Mouse (Mus musculus) ES-E14 (cell line): Measurements from ENCODE around the gene Ppp2r5e. TPM values are rescaled to one million over a fixed set of nuclear protein-coding genes. Genes with fewer than 3 reads are reported as not detected.

Experiments used
- DNase-seq: peaks from one replicate; pipeline ENCODE4 v3.0.0-alpha.2; 2013; ENCODE audit warnings: low read depth, low spot score
- H3K27ac ChIP-seq: 2 replicates; pipeline ENCODE4 v1.5.1; 2012; ENCODE audit warnings: low read depth, mild to moderate bottlenecking, low read length, moderate library complexity, mixed read lengths; ENCODE audit not compliant: poor library complexity, insufficient read depth, severe bottlenecking
- H3K36me3 ChIP-seq: 2 replicates; pipeline ENCODE4 v1.6.1; 2012; ENCODE audit warnings: mild to moderate bottlenecking, low read length, moderate library complexity, mixed read lengths; ENCODE audit not compliant: control insufficient read depth, poor library complexity, insufficient read depth, severe bottlenecking
- H3K4me1 ChIP-seq, 2 experiments: fragments of 150-350 bp in 1 of 2; sonication (generic) in 1 of 2; 2 replicates each; pipeline ENCODE4 v1.6.1; 2012; ENCODE audit warnings: low read length in 2 of 2, mild to moderate bottlenecking in 1 of 2, mixed read lengths in 1 of 2; ENCODE audit not compliant: control insufficient read depth in 2 of 2, insufficient read depth in 2 of 2, poor library complexity in 1 of 2
- H3K4me3 ChIP-seq, 2 experiments: fragments of 150-350 bp in 1 of 2; sonication (generic) in 1 of 2; 2 replicates each; pipeline ENCODE4 v1.5.1; 2012; ENCODE audit warnings: low read length in 2 of 2, low read depth in 1 of 2, mild to moderate bottlenecking in 1 of 2, mixed read lengths in 1 of 2; ENCODE audit not compliant: insufficient read depth in 1 of 2, poor library complexity in 1 of 2, severe bottlenecking in 1 of 2
- H3K9ac ChIP-seq: 2 replicates; pipeline ENCODE4 v1.6.1; 2012; ENCODE audit warnings: low read depth, mild to moderate bottlenecking, low read length, mixed read lengths; ENCODE audit not compliant: poor library complexity, insufficient read depth, severe bottlenecking
- H3K9me3 ChIP-seq: fragments of 150-350 bp; sonication (generic); 2 replicates; pipeline ENCODE4 v1.6.1; 2012; ENCODE audit warnings: low read depth, mild to moderate bottlenecking, low read length; ENCODE audit not compliant: control insufficient read depth, insufficient read depth
- CHD2 ChIP-seq: IDR thresholded peaks from 2 replicates; pipeline ENCODE4 v1.6.1; 2014; ENCODE audit warnings: mild to moderate bottlenecking, low read depth, low read length, inconsistent platforms
- HCFC1 ChIP-seq: IDR thresholded peaks from 2 replicates; pipeline ENCODE4 v1.6.1; 2012; ENCODE audit warnings: low read length, inconsistent platforms, borderline replicate concordance; ENCODE audit not compliant: insufficient read depth
- MAFK ChIP-seq: IDR thresholded peaks from 2 replicates; pipeline ENCODE4 v1.6.1; 2014; ENCODE audit warnings: mild to moderate bottlenecking, low read depth, low read length, inconsistent platforms; ENCODE audit not compliant: insufficient read depth
- ZC3H11A ChIP-seq: IDR thresholded peaks from 2 replicates; pipeline ENCODE4 v1.6.1; 2012; ENCODE audit warnings: low read depth, mild to moderate bottlenecking, inconsistent platforms, low read length, borderline replicate concordance
- ZNF384 ChIP-seq: IDR thresholded peaks from 2 replicates; pipeline ENCODE4 v1.6.1; 2012; ENCODE audit warnings: low read depth, low read length, inconsistent platforms
- in situ Hi-C, 2 experiments: fragments of 600-800 bp; cut with MboI; formaldehyde crosslinking; loops; one replicate each; pipeline ENCODE4 v1.15.1; 2025; ENCODE audit warnings: low sequenced_read_pairs in 2 of 2, inconsistent platforms in 1 of 2; ENCODE audit not compliant: unreplicated experiment in 2 of 2
- total RNA-seq: library from RNA; depleted of rRNA; stranded (reverse); fragments of 300-350 nt; gene quantifications from 2 replicates; pipeline ENCODE4 v1.2.3, GENCODE M21; 2012

Ppp2r5e gene
- total RNA-seq, 1 experiment = 16.6 TPM

DNA sequence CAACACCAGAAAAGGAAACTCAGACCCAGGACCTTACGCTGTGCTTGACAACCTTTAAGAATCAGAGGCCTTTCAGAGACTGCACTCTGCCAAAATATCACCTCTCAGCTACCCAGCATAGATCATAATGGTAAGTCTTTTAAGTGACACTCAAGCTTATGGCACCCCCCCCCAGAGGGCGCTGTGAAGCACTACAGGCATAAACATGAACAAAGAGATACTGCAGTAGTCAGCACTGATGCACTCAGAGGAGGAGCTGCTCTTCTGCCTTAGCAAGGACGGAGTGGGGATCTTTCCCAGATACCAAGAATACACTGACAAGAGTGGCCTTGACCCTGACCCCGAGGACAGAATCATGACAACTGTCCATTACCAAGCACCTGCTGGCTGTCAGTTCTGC, 23.8 kb downstream of the Ppp2r5e start:
- no peaks in the 10 kb centered on the region for H3K36me3 ChIP-seq
- no peak overlapping the region for H3K27ac ChIP-seq
- no peak for DNase-seq
- H3K9me3 ChIP-seq = no peaks in the 10 kb centered on the region
- H3K4me3 ChIP-seq = no peak overlapping the region
- in situ Hi-C loops = no loop called here
- TF ChIP-seq HCFC1 = no peak
- no peak for TF ChIP-seq CHD2
- no peak for TF ChIP-seq ZC3H11A
- no peak for TF ChIP-seq MAFK
- H3K9ac ChIP-seq = no peak overlapping the region
- H3K4me1 ChIP-seq = no peaks in the 10 kb centered on the region; a peak in 1 of 4 replicates

DNA sequence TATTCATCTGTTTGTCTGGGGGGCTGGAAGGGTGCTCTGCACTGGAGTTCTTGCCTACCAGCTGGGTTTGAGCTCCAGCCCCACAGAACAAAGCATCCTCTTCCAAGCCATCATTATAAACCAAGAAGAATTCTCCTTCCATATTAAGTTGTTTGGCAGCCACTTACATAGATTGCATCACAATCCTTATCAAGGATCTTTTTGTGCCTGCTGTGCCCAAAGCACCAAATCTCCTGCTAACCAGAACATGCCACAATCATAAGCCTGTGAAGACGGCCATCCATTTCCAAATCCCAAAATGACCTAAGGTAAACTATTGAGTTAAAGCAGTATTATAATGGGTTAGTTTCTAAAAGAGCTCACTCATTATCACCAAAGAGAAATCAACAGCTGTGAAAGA, 25.9 kb downstream of the Ppp2r5e start:
- TF ChIP-seq MAFK = no peak
- TF ChIP-seq ZNF384 = no peak
- no peak for TF ChIP-seq CHD2
- TF ChIP-seq ZC3H11A = no peak
- no peak for TF ChIP-seq HCFC1
- no peaks in the 10 kb centered on the region for H3K4me1 ChIP-seq
- DNase-seq = no peak
- no peak overlapping the region for H3K27ac ChIP-seq
- no peak overlapping the region for H3K9ac ChIP-seq
- H3K4me3 ChIP-seq = no peak overlapping the region
- in situ Hi-C loops = no loop called here
- H3K9me3 ChIP-seq = no peaks in the 10 kb centered on the region
- no peaks in the 10 kb centered on the region for H3K36me3 ChIP-seq

DNA sequence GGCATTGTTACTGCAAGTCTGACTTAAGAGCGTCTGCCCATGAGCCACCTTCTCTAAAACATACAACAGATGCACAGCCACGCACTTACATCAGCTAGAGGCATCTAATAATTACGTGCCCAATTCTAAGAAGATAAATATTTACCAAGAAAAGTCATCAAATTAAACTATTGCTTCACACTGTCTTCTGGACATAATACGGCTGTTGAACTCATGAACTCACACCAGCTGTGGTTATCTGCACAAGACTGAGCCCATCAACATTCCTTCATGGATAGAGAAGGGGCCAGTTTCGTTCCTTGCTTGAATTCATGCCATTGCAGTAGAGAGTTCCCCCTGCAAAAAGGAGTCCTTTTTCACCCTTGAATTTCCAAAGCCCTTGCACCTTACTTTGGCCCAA, 28.3 kb downstream of the Ppp2r5e start:
- in situ Hi-C loops = no loop called here
- no peak overlapping the region for H3K4me3 ChIP-seq
- no peaks in the 10 kb centered on the region for H3K9me3 ChIP-seq
- H3K36me3 ChIP-seq = no peaks in the 10 kb centered on the region
- TF ChIP-seq HCFC1 = no peak
- no peak for TF ChIP-seq ZC3H11A
- TF ChIP-seq CHD2 = no peak
- no peak for TF ChIP-seq ZNF384
- TF ChIP-seq MAFK = no peak
- no peak overlapping the region for H3K9ac ChIP-seq
- peaks cover 2 to 5% of the 10 kb centered on the region in 2 experiments; a peak in 2 of 4 replicates for H3K4me1 ChIP-seq
- DNase-seq = no peak
- H3K27ac ChIP-seq = no peak overlapping the region

- Histone ChIP-seq H3K4me1 (peaks cover 2 to 5% of the 10 kb centered on the region in 2 experiments; a peak in 2 of 4 replicates), H3K9me3 (no peaks in the 10 kb centered on the region), H3K9ac (no peak overlapping the region), H3K36me3 (no peaks in the 10 kb centered on the region), H3K27ac (no peak overlapping the region), H3K4me3 (no peak overlapping the region)
- TF ChIP-seq ZC3H11A = no peak
- TF ChIP-seq CHD2 = no peak
- TF ChIP-seq MAFK = no peak
- TF ChIP-seq HCFC1 = no peak
- TF ChIP-seq ZNF384 = no peak
- DNase-seq = no peak
- in situ Hi-C loops = no loop called here
Measured at GRCm38 (mm10) chr12:75565756-75566155, 30.3 kb downstream of the Ppp2r5e start.

DNA sequence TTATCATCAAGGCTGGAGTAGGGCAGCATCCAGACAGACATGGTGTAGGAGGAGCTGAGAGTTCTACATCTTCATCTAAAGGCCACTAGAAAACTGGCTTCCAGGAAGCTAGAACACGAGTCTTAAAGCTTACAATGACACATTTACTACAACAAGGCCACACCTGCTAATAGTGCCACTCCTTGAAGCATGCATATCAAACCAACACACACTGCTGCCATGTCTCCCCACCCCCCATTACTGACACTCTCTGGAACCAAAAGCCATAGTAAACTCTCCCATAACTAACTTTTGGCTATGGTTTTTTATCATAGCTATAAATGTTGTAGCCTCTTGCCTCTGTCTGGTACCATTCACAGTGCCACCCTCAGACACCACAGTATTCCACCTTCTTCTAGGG, 31.5 kb downstream of the Ppp2r5e start:
- TF ChIP-seq HCFC1 = no peak
- TF ChIP-seq ZC3H11A = no peak
- TF ChIP-seq ZNF384 = no peak
- TF ChIP-seq CHD2 = no peak
- TF ChIP-seq MAFK = no peak

More for the DNA sequence above, 31.5 kb downstream of the Ppp2r5e start:
- DNase-seq = no peak
- Histone ChIP-seq H3K4me3 (no peak overlapping the region), H3K4me1 (peaks cover 2 to 5% of the 10 kb centered on the region in 2 experiments; a peak in 2 of 4 replicates), H3K36me3 (no peaks in the 10 kb centered on the region), H3K27ac (no peak overlapping the region), H3K9ac (no peak overlapping the region), H3K9me3 (no peaks in the 10 kb centered on the region)
- in situ Hi-C loops = no loop called here
